Comparison of ENCODE assay signal across 24 mouse cellular contexts in genomic region chr5:52911286-52911870, GRCm38 (mm10).
A peak's percentile ranks its signal among the peaks of the same experiment; 100 is the strongest.
DNase-seq lines count a peak whose midpoint lies in the region; ATAC-seq and TF ChIP-seq lines count a peak whose summit lies in the region.
"Had no signal": no experiment of that assay in that cellular context is flagged by ENCODE, and none has a peak within 500 bp of the region (broad histone marks: within the 10 kb centered on the region; RNA-seq: fewer than 3 reads in every experiment).

No protein-coding gene starts in this region.

- peak overlapping the region; percentile 21; the same call in 1 of the 2 replicates for H3K27ac ChIP-seq in ES-Bruce4 (ENCODE audit: insufficient read depth, low read length)
- 0 out of 2 replicates have a peak overlapping the region, but pooled peaks have one; percentile 13 for H3K27ac ChIP-seq in stomach, postnatal 0 days (replicated peaks)
- no peak overlapping the region for H3K27ac ChIP-seq in forebrain, embryonic 15.5 days (replicated peaks)
- H3K27ac ChIP-seq: embryonic facial prominence, embryonic 13.5 days; embryonic facial prominence, embryonic 15.5 days; forebrain, embryonic 10.5 days; forebrain, embryonic 12.5 days had no signal

- H3K9me3 ChIP-seq in ES-Bruce4 (replicated peaks; ENCODE audit: control insufficient read depth, insufficient read depth, low read length, poor library complexity, severe bottlenecking): no peaks in the 10 kb centered on the region
- no peaks in the 10 kb centered on the region for H3K9me3 ChIP-seq in stomach, postnatal 0 days (ENCODE audit: control insufficient read depth, low read length)
- H3K9me3 ChIP-seq in forebrain, embryonic 15.5 days: no peaks in the 10 kb centered on the region
- H3K9me3 ChIP-seq: embryonic facial prominence, embryonic 13.5 days; embryonic facial prominence, embryonic 15.5 days; forebrain, embryonic 10.5 days; forebrain, embryonic 12.5 days had no signal

- H3K4me2 ChIP-seq in stomach, postnatal 0 days (replicated peaks; ENCODE audit: low read depth): no peak overlapping the region
- H3K4me2 ChIP-seq in forebrain, embryonic 15.5 days (replicated peaks): no peak overlapping the region
- H3K4me2 ChIP-seq: embryonic facial prominence, embryonic 15.5 days had no signal

- no peak overlapping the region for H3K4me3 ChIP-seq in ES-Bruce4 (ENCODE audit: low read depth, low read length)
- H3K4me3 ChIP-seq in stomach, postnatal 0 days (ENCODE audit: low read depth, low read length): no peak overlapping the region
- no peak overlapping the region for H3K4me3 ChIP-seq in forebrain, embryonic 15.5 days
- H3K4me3 ChIP-seq: embryonic facial prominence, embryonic 13.5 days; embryonic facial prominence, embryonic 15.5 days; erythroblast, embryonic 14.5 days; forebrain, embryonic 12.5 days had no signal

- no peak for TF ChIP-seq POLR2A in ES-Bruce4 (IDR thresholded peaks at IDR 0.05; ENCODE audit: insufficient read depth, low read length)

- no peak for TF ChIP-seq EP300 in ES-Bruce4 (IDR thresholded peaks at IDR 0.05; ENCODE audit: insufficient read depth, low read depth, low read length)
- no peak for TF ChIP-seq EP300 in stomach, postnatal 0 days (optimal IDR thresholded peaks at IDR 0.05)

- peak; percentile 56 for DNase-seq in ES-CJ7 (ENCODE audit: low read depth, low spot score)
- DNase-seq in R1 (ENCODE audit: low read depth, low spot score): peak; percentile 37
- no peak for DNase-seq in stomach, postnatal 0 days (ENCODE audit: low spot score)
- DNase-seq in layer of hippocampus, adult 9-10 months (ENCODE audit: low spot score): no peak
- DNase-seq in MN1 (ENCODE audit: low spot score): no peak
- DNase-seq: adrenal gland, adult 2 months; adrenal gland, postnatal 10 days; adrenal gland, postnatal 25 days; cerebellum, adult 11 months; cerebellum, adult 18-20 months; cerebellum, adult 8-10 months; cerebellum, adult 9-11 months; cerebellum, postnatal 14 days; cerebellum, postnatal 36 days; embryo, embryonic 11 days; forebrain, postnatal 0 days had no signal

- H3K36me3 ChIP-seq in ES-Bruce4 (ENCODE audit: control insufficient read depth, insufficient read depth, low read length, poor library complexity, severe bottlenecking): no peaks in the 10 kb centered on the region
- no peaks in the 10 kb centered on the region for H3K36me3 ChIP-seq in stomach, postnatal 0 days (ENCODE audit: control insufficient read depth, insufficient read depth, low read length)
- H3K36me3 ChIP-seq in forebrain, embryonic 15.5 days: no peaks in the 10 kb centered on the region
- H3K36me3 ChIP-seq: embryonic facial prominence, embryonic 13.5 days; embryonic facial prominence, embryonic 15.5 days; forebrain, embryonic 10.5 days; forebrain, embryonic 12.5 days had no signal

- no peaks in the 10 kb centered on the region for H3K27me3 ChIP-seq in ES-Bruce4 (ENCODE audit: control insufficient read depth, insufficient read depth, low read length, poor library complexity, severe bottlenecking)
- H3K27me3 ChIP-seq in stomach, postnatal 0 days (ENCODE audit: control insufficient read depth, insufficient read depth, low read length): no peaks in the 10 kb centered on the region
- H3K27me3 ChIP-seq in forebrain, embryonic 15.5 days: no peaks in the 10 kb centered on the region
- H3K27me3 ChIP-seq: embryonic facial prominence, embryonic 13.5 days; embryonic facial prominence, embryonic 15.5 days; forebrain, embryonic 12.5 days had no signal

- WGBS in stomach, postnatal 0 days: 79% methylated on average over 10 of the region's 10 CpGs
- 88% methylated on average over 10 of the region's 10 CpGs for WGBS in forebrain, embryonic 15.5 days

- H3K4me1 ChIP-seq in ES-Bruce4 (ENCODE audit: control insufficient read depth, insufficient read depth, low read length): peaks cover 5% of the 10 kb centered on the region
- no peaks in the 10 kb centered on the region; the same call in 1 of the 2 replicates for H3K4me1 ChIP-seq in stomach, postnatal 0 days (replicated peaks; ENCODE audit: control insufficient read depth, insufficient read depth)
- H3K4me1 ChIP-seq in forebrain, embryonic 15.5 days: no peaks in the 10 kb centered on the region
- H3K4me1 ChIP-seq: embryonic facial prominence, embryonic 13.5 days; embryonic facial prominence, embryonic 15.5 days; forebrain, embryonic 12.5 days had no signal

- no peak for TF ChIP-seq CTCF in ES-Bruce4 (IDR thresholded peaks at IDR 0.05; ENCODE audit: low read depth, low read length)
- no peak for TF ChIP-seq CTCF in stomach, postnatal 0 days (IDR thresholded peaks at IDR 0.05; ENCODE audit: low read depth)

- H3K9ac ChIP-seq in ES-Bruce4 (ENCODE audit: low read depth, poor library complexity, severe bottlenecking): no peak overlapping the region
- H3K9ac ChIP-seq in stomach, postnatal 0 days (ENCODE audit: low read length): no peak overlapping the region
- no peak overlapping the region for H3K9ac ChIP-seq in forebrain, embryonic 15.5 days (replicated peaks)
- H3K9ac ChIP-seq: embryonic facial prominence, embryonic 13.5 days; embryonic facial prominence, embryonic 15.5 days; forebrain, embryonic 12.5 days; forebrain, postnatal 0 days had no signal

- no peak for ATAC-seq in stomach, postnatal 0 days (ENCODE audit: low FRiP score, low TSS enrichment)
- no peak for ATAC-seq in forebrain, embryonic 15.5 days (replicated peaks)
- ATAC-seq: forebrain, embryonic 14.5 days; forebrain, postnatal 0 days had no signal

Comparison
In these comparisons a context has a peak if more than half of its experiments do, and no peak if none do; other contexts are left out.
1. DNase-seq: peak in ES-CJ7 (single experiment) and R1 (single experiment); none in stomach, postnatal 0 days (single experiment), layer of hippocampus, adult 9-10 months (single experiment) and MN1 (single experiment).